Mouse (Mus musculus): Measurements from ENCODE around the gene Rap2c. TPM values are rescaled to one million over a fixed set of nuclear protein-coding genes. Genes with fewer than 3 reads are reported as not detected.

The Rap2c gene
- total RNA-seq, 2 experiments from 2014 or later: 45.0 to 56.3 TPM

DNA sequence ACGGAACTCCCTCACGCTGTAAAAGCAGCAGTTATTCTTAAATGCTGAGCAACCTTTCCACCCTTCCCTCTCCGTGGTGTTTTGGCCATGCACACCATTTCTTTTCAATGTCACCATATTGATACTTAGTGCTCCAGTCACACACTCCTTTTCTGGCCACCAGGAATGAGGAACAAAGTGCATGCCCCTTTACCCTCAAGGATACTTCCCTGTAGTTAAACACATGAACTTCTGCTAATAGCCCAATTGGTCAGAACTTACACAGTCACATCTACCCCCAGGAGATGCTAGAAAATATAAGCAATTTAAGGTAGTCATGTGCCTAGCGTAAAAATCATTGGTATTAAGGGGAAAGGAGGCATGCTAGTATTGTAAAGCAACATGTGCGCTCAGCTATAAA is 47.9 kb downstream of the Rap2c start:
- peak; percentile 64 for ATAC-seq (ENCODE audit: poor library complexity, severe bottlenecking)

DNA sequence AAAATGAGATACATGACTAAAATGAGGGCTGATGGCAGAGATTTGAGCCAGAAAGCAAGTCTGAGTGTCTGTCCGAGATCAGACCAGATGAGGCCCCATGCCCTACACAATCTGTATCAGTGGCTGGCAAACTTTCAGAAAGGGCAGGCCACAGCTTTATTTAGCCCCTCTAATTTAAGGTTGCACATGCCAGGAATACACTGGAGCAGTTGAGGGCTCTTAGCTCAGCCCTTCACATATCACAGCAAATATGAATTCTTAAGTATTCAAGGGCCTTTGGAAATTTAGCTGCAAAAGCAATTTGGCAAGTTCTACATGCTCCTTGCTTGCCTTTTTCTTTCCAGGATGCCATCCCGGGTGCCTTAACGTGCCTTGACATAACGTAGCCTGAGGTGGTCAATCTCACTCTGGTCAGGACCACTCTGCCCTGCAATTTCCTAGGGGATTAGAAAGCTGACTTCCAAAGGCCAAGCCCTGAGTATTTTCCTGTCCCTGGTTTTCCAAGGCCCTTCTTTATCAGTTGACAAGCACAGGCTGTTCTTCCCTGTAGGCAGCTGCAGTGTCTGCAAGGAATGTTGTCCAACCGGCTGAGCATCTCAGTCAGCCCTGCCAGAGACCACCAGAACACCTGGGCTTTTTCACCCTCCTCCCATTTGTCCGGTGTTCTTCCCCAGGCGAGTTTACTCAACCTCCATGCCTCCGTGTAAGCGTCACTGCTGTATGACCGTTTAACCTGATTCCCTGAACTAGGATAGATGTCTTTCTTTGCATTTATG is 49.5 kb downstream of the Rap2c start:
- ATAC-seq (ENCODE audit: poor library complexity, severe bottlenecking): no peak

DNA sequence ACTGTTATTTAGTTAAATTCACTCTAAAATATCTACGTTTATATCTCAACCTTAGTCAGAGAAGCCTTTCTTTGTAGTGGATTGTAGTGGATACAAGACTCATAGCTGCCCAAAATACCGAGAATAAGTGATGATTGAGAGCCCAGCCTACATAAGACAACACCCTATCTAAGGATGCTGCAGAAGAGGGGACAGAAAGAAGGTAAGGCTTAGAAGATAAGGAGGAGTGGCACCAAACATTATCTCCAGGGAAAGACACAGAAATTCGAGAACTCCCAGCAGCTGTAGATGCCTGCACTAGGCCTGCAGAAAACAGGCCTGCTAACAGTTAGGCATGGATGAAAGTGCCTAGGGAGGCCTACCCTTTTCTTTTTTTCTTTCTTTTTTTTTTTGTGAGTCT is 52.7 kb downstream of the Rap2c start:
- no peak for ATAC-seq (ENCODE audit: poor library complexity, severe bottlenecking)

DNA sequence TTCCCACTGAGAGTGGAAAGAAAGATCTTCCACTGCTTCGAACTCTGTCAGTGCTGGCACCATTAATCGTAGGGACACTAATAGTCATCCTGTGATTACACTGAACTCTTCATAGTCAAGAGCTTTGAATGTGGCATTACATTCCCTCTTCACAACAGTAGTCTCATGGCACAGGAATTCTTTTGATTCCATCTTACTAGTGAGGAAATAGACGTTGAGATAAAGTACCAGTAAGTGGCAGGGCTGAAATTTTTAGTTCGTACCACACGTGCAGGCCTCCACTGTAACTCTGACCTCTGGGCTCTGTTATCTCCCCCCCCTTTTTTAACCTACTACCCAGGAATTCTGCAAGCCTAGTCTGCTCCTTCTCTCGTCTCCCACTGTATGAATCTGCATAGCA is 54.9 kb downstream of the Rap2c start:
- ATAC-seq (ENCODE audit: poor library complexity, severe bottlenecking): no peak

Other genes starting within 250 kb of the Rap2c start
- 89.8 and 100 TPM in 2 replicates for gene Stk26, start 177.0 kb downstream of the Rap2c start, total RNA-seq (2015)
- gene Stk26, start 177.0 kb downstream of the Rap2c start, total RNA-seq (2017): 77.5 and 89.4 TPM in 2 replicates
- gene Frmd7, start 75.3 kb downstream of the Rap2c start, total RNA-seq (2015): not detected in 2 replicates
- gene Frmd7, start 75.3 kb downstream of the Rap2c start, total RNA-seq (2017): not detected in 2 replicates
- 39.5 and 45.9 TPM in 2 replicates for gene Mbnl3, start 188.5 kb upstream of the Rap2c start, total RNA-seq (2015)
- 26.9 and 33.1 TPM in 2 replicates for gene Mbnl3, start 188.5 kb upstream of the Rap2c start, total RNA-seq (2017)

Data from megakaryocyte, adult 5-6 weeks (primary cell).